Mouse (Mus musculus) liver, postnatal 0 days (tissue): ENCODE results near the gene Mpg.

ENCODE experiments used
- CTCF ChIP-seq: sonication (generic); IDR thresholded peaks from 2 replicates; pipeline ENCODE4 v1.5.1; 2016; ENCODE audit warnings: antibody characterized with exemption, low read depth
- EP300 ChIP-seq: IDR thresholded peaks from 2 replicates; pipeline ENCODE4 v1.6.1; 2016; ENCODE audit warnings: antibody characterized with exemption, low read depth, mild to moderate bottlenecking

GRCm38 (mm10) chr11:32221951-32222409, 4.3 kb upstream of the Mpg start, which contains the start of gene Rhbdf1:
- TF ChIP-seq EP300 (no peak), CTCF (no peak)
